Mouse (Mus musculus): ENCODE measurements around the gene Rnf32. TPM values are rescaled to one million over a fixed set of nuclear protein-coding genes. Genes with fewer than 3 reads are reported as not detected.

The Rnf32 gene
- 5.3 TPM in 2 replicates for polyA plus RNA-seq (2016; fragmentation: Nextera tagmentation; extraction: Ambion mirVana)

DNA sequence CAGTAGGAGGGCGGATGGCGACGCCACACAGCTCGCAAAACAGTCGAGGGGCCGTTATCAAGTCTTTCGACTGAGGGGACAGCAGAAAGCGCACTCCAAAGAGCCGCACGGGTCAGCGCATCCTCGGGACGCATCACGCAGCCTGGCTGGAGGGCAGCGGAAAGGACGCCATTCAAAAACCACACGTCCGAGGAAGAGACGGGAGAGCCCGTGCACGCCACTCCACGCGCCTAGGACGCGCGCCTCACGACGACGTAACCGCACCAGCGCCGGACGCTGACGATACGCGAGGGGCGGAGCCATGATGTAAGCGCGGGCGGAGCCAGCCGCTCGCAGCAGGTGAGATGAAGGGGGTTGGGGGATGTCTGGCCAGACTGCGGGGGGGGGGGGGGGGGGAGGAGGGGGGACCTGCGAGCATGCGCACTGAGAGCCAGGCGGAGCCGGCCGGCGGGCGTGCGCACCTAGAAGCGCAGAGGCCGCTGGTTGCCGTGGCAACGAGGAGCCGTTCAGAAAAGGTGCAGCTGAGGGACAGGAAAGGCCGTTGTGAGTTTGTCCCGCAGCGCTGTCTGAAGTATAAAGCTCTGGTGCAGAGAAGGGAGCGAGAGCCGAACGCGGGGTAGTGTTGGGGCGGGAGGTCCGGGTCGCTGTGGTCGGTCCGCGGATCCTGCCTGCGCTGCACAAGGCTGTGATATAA, at the start of gene Rnf32:
Gene Rnf32 (plus strand): TSS at position 423 of the 694 bp plus-strand sequence.
- H3K4me3 ChIP-seq = peak within 1 kb of the TSS; percentile 58
- peak within 1 kb of the TSS; percentile 81 for H3K27ac ChIP-seq
- no peaks in the 10 kb centered on the region for H3K27me3 ChIP-seq
- peak within 1 kb of the TSS; percentile 74 for H3K9ac ChIP-seq
- no peaks in the 10 kb centered on the region for H3K9me3 ChIP-seq
- H3K36me3 ChIP-seq = no peaks in the 10 kb centered on the region
- ATAC-seq (ENCODE audit: insufficient number of reproducible peaks, insufficient read depth, low FRiP score, low TSS enrichment) = peak; percentile 92
- under 1% methylated on average over 62 of the region's 70 CpGs for WGBS
- 0 out of 2 replicates have a peak, but pooled peaks cover 3% of the 10 kb centered on the region for H3K4me1 ChIP-seq
- H3K4me2 ChIP-seq (replicated peaks) = peak within 1 kb of the TSS; percentile 59

DNA sequence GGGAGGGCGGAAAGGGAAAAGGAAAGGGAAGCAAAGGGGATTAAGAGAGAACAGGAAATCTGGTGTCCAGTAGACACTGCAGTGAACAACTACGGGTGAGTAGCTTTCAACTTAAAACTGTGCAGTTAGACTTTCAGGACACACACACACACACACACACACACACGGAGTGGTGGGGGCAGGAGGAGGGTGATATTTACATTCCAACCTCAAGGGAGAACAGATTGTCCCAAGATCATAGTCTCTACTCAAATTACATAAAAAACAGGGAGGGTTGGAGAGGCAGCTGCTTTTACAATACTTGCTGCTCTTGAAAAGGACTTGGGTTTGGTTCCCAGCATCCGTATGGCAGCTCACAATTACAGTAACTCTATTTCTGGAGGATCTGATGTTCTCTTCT, 45.6 kb upstream of the Rnf32 start:
- H3K9ac ChIP-seq = no peak overlapping the region
- H3K27ac ChIP-seq = no peak overlapping the region
- H3K4me3 ChIP-seq = no peak overlapping the region
- H3K9me3 ChIP-seq = no peaks in the 10 kb centered on the region
- no peaks in the 10 kb centered on the region for H3K36me3 ChIP-seq
- H3K4me1 ChIP-seq = no peaks in the 10 kb centered on the region
- H3K27me3 ChIP-seq = no peaks in the 10 kb centered on the region
- WGBS = 47% methylated on average over 4 of the region's 4 CpGs
- no peak for ATAC-seq (ENCODE audit: insufficient number of reproducible peaks, insufficient read depth, low FRiP score, low TSS enrichment)
- H3K4me2 ChIP-seq (replicated peaks) = no peak overlapping the region

DNA sequence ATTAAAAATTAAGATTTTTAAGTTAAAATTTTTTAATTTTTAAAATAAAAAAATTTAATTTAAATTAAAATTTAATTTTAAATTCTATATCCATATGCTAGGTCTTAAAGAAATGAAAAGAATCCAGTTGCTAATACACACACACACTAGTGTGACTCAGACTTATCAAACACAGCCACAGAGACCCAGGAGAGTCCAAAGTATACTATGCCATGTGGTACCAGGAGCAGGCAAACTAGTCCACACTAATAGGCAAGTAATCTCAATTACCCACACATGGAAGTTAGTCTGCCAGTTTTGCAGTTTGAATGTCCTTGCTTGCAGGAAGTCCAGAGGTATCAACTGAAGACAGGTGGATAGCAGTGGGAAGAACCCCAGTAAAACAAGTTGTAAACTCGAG, 35.9 kb upstream of the Rnf32 start:
- 55% methylated on average over 1 of the region's 1 CpGs for WGBS
- H3K36me3 ChIP-seq = no peaks in the 10 kb centered on the region

DNA sequence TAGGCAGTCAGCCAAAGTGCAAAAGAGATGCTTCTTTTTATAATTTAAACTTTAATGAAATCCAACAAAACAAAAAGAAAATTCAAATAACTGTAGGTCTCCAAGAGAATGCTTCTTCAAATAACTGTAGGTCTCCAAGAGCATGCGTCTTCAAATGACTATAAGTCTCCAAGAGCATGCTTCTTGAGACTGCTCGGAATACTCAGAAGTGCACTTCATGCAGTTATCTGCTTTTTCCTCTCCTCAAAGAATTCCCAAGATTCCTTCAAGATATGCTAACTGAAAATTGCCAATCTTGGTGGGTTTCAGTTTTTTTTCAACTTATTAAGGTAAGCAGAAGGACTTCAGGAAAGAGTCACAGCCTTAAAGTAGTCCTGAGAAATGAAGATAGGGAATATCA, 28.8 kb upstream of the Rnf32 start:
- no peak overlapping the region for H3K4me2 ChIP-seq (replicated peaks)
- no peak for ATAC-seq (ENCODE audit: insufficient number of reproducible peaks, insufficient read depth, low FRiP score, low TSS enrichment)
- WGBS = 90% methylated on average over 2 of the region's 2 CpGs
- no peak overlapping the region for H3K9ac ChIP-seq
- H3K9me3 ChIP-seq = no peaks in the 10 kb centered on the region
- no peak overlapping the region for H3K4me3 ChIP-seq
- H3K4me1 ChIP-seq = no peaks in the 10 kb centered on the region
- no peaks in the 10 kb centered on the region for H3K27me3 ChIP-seq
- H3K36me3 ChIP-seq = no peaks in the 10 kb centered on the region
- no peak overlapping the region for H3K27ac ChIP-seq

More for the DNA sequence above, 35.9 kb upstream of the Rnf32 start:
- no peaks in the 10 kb centered on the region for H3K4me1 ChIP-seq
- no peak for ATAC-seq (ENCODE audit: insufficient number of reproducible peaks, insufficient read depth, low FRiP score, low TSS enrichment)
- H3K9ac ChIP-seq = no peak overlapping the region
- no peaks in the 10 kb centered on the region for H3K27me3 ChIP-seq
- H3K9me3 ChIP-seq = no peaks in the 10 kb centered on the region
- H3K4me3 ChIP-seq = no peak overlapping the region
- no peak overlapping the region for H3K27ac ChIP-seq
- no peak overlapping the region for H3K4me2 ChIP-seq (replicated peaks)

DNA sequence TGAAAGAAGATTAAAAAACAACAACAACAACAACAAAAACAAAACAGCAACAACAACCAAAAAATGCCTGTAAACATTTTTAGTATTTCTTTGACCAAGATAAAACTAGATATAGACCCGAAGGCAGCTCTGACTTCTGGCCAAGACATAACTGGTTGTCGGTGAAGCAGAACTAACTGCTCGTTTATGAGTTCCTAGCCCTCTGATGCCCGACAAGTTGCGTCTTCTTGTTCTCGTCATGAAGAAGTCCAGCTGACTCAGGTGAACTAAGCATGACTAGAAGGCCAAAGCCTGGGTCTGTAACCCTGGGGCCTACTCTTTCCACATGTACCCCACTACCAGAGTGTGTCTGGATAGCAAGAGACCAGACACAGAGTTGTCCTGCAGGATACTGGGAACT, 25.6 kb upstream of the Rnf32 start:
- H3K36me3 ChIP-seq = no peaks in the 10 kb centered on the region
- no peak for ATAC-seq (ENCODE audit: insufficient number of reproducible peaks, insufficient read depth, low FRiP score, low TSS enrichment)
- H3K9ac ChIP-seq = no peak overlapping the region
- no peak overlapping the region for H3K4me3 ChIP-seq
- H3K27me3 ChIP-seq = no peaks in the 10 kb centered on the region
- H3K4me2 ChIP-seq (replicated peaks) = no peak overlapping the region
- H3K9me3 ChIP-seq = no peaks in the 10 kb centered on the region
- H3K4me1 ChIP-seq = no peaks in the 10 kb centered on the region
- H3K27ac ChIP-seq = no peak overlapping the region
- 70% methylated on average over 6 of the region's 6 CpGs for WGBS

DNA sequence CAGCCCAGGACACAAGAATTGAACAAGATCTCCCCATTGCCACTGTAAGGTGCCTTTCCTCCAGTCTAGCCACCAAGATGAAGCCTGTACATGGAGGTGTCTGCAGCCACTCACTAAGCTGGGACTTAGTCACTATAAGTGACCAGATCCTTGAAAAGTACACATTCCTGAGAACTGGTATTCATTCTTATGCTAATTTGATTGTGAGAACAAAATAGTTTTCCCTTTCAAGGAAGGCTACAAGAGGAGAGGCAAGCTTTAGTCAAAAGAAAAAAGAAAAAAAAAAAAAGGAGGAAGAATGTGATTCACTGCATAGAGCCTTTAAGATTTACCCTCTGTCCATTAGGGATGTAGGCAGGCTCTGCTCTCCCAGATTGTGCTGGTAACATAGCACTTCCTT, 24.6 kb upstream of the Rnf32 start:
- H3K4me1 ChIP-seq = no peaks in the 10 kb centered on the region
- ATAC-seq (ENCODE audit: insufficient number of reproducible peaks, insufficient read depth, low FRiP score, low TSS enrichment) = no peak
- H3K27ac ChIP-seq = no peak overlapping the region
- no peaks in the 10 kb centered on the region for H3K36me3 ChIP-seq
- no peak overlapping the region for H3K4me3 ChIP-seq
- H3K27me3 ChIP-seq = no peaks in the 10 kb centered on the region
- no peak overlapping the region for H3K4me2 ChIP-seq (replicated peaks)
- H3K9me3 ChIP-seq = no peaks in the 10 kb centered on the region
- H3K9ac ChIP-seq = no peak overlapping the region

DNA sequence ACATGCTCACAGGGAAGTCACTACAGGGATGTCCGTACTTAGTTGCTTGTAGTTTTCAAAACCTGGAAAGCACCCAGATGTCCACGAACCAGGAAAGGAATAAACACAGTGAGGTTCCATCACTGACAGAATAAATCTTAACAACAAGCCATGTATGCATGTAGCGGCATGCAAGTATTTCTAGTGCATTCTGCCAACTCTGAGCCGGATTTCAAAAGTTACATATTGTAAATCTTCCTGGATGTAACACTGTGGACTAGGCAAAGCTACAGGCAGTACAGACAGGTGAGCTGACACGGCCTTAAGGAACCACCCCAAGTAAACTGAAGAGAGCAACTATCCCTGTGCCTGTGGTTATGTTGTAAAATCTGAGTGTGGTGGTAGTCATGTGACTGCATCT, 9.0 kb upstream of the Rnf32 start:
- Histone ChIP-seq H3K9ac (no peak overlapping the region), H3K27me3 (no peaks in the 10 kb centered on the region), H3K4me2 (replicated peaks) (no peak overlapping the region), H3K9me3 (no peaks in the 10 kb centered on the region), H3K4me3 (no peak overlapping the region), H3K27ac (no peak overlapping the region), H3K36me3 (no peaks in the 10 kb centered on the region), H3K4me1 (no peaks in the 10 kb centered on the region)
- WGBS = 77% methylated on average over 5 of the region's 5 CpGs
- no peak for ATAC-seq (ENCODE audit: insufficient number of reproducible peaks, insufficient read depth, low FRiP score, low TSS enrichment)

DNA sequence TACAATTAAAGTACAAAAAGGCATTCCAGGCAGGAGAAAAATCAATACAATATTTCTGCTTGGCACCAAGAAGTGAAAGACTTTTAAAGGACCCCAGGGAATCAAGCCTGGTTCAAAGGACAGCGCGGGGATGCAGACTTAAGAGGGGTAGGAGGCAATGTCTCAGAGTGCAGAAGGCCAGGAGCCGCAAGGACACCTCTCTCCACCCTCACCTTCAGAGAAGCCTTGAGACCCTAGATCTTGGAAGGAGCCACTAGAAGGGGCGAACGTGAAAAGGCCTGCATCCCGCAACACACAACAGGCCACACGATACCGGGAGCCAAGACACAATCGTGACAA, 592 bp upstream of the Rnf32 start:
- H3K4me3 ChIP-seq = peak overlapping the region; percentile 58
- ATAC-seq (ENCODE audit: insufficient number of reproducible peaks, insufficient read depth, low FRiP score, low TSS enrichment) = 0 out of 2 replicates have a peak, but pooled peaks have one; percentile 4
- peak overlapping the region; percentile 59 for H3K4me2 ChIP-seq (replicated peaks)

DNA sequence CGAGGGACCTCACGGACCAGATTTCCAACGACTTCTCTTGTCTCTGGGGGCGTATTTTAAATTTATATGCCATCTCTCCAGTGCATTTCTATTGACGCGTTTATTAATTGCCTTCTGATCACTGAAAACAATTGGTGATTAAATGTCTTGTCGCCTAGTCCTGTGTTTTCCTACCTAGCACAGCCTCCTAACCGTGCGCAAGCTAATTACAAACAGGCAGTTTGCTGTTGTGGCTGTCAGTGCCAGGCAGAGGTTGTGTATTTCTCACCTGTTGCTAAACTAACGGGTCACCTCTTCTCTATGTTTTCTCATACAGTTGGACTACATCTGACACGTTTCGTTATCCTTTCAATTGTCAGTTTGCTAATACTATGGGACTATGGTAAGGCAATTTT, 469 bp downstream of the Rnf32 start:
- H3K9me3 ChIP-seq = no peaks in the 10 kb centered on the region
- ATAC-seq (ENCODE audit: insufficient number of reproducible peaks, insufficient read depth, low FRiP score, low TSS enrichment) = peak; percentile 68
- H3K4me3 ChIP-seq = peak overlapping the region; percentile 58
- H3K9ac ChIP-seq = peak overlapping the region; percentile 40
- no peak overlapping the region for H3K27ac ChIP-seq
- H3K4me1 ChIP-seq = 0 out of 2 replicates have a peak, but pooled peaks cover 3% of the 10 kb centered on the region
- 8% methylated on average over 12 of the region's 12 CpGs for WGBS
- H3K4me2 ChIP-seq (replicated peaks) = peak overlapping the region; percentile 59
- H3K36me3 ChIP-seq = no peaks in the 10 kb centered on the region
- no peaks in the 10 kb centered on the region for H3K27me3 ChIP-seq

More for the DNA sequence above, 592 bp upstream of the Rnf32 start:
- 2% methylated on average over 9 of the region's 9 CpGs for WGBS
- H3K27ac ChIP-seq = peak overlapping the region; percentile 81
- no peaks in the 10 kb centered on the region for H3K36me3 ChIP-seq
- 0 out of 2 replicates have a peak, but pooled peaks cover 3% of the 10 kb centered on the region for H3K4me1 ChIP-seq
- no peaks in the 10 kb centered on the region for H3K27me3 ChIP-seq
- peak overlapping the region; percentile 74 for H3K9ac ChIP-seq
- no peaks in the 10 kb centered on the region for H3K9me3 ChIP-seq

DNA sequence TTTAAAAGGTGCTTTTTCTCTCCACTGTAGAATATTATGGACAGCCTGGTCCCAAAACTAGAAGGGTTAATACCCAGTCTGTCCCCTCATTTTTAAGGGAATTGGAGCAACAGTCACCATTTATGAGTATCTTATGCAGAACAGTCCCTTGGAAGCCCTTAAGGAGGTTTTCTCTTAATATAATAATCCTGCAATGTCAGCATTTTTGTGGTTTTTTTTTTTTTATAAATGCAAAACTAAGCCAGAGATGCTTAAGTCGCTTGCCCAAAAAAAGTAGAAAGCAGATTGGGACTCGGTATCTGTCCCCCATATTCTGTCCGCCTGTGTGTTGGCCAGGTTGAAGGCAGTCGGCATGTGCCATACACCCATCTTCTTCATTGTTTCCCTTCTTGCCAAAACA, 1.4 kb downstream of the Rnf32 start:
- no peaks in the 10 kb centered on the region for H3K36me3 ChIP-seq
- no peak overlapping the region for H3K4me2 ChIP-seq (replicated peaks)
- no peaks in the 10 kb centered on the region for H3K27me3 ChIP-seq
- H3K9me3 ChIP-seq = no peaks in the 10 kb centered on the region
- no peak overlapping the region for H3K9ac ChIP-seq
- no peak overlapping the region for H3K4me3 ChIP-seq
- no peak overlapping the region for H3K27ac ChIP-seq
- no peak for ATAC-seq (ENCODE audit: insufficient number of reproducible peaks, insufficient read depth, low FRiP score, low TSS enrichment)
- H3K4me1 ChIP-seq = 0 out of 2 replicates have a peak, but pooled peaks cover 3% of the 10 kb centered on the region
- 87% methylated on average over 4 of the region's 4 CpGs for WGBS

DNA sequence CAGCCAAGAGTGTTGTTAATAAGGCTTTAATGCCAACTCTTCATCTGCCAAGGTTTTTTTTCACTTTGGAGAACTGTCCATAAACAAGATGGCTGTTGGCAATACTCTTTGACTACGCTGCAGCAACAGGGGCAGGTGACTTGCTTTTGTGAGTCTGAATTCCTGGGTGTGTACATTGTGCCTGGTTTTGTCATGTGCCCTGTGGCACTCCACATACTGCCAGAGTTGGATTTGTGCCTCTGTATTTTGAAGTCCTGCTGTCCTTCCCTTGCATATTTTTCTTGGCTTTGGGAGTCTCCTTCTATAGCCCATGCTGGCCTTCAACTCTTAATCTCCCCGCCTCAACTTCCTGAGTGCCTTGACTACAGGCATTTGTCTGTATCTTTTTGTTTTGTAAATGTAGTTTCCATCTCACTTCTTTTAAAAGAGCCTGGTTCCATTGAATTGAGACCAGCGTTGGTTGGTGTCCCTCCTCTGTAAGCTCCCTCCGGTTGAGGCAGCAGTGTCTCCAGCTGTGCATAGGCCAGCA, 3.2 kb downstream of the Rnf32 start:
- Histone ChIP-seq H3K27me3 (no peaks in the 10 kb centered on the region), H3K36me3 (no peaks in the 10 kb centered on the region), H3K9ac (no peak overlapping the region), H3K9me3 (no peaks in the 10 kb centered on the region), H3K27ac (no peak overlapping the region), H3K4me1 (0 out of 2 replicates have a peak, but pooled peaks cover 3% of the 10 kb centered on the region), H3K4me2 (replicated peaks) (no peak overlapping the region), H3K4me3 (no peak overlapping the region)
- no peak for ATAC-seq (ENCODE audit: insufficient number of reproducible peaks, insufficient read depth, low FRiP score, low TSS enrichment)
- WGBS = 63% methylated on average over 4 of the region's 4 CpGs

DNA sequence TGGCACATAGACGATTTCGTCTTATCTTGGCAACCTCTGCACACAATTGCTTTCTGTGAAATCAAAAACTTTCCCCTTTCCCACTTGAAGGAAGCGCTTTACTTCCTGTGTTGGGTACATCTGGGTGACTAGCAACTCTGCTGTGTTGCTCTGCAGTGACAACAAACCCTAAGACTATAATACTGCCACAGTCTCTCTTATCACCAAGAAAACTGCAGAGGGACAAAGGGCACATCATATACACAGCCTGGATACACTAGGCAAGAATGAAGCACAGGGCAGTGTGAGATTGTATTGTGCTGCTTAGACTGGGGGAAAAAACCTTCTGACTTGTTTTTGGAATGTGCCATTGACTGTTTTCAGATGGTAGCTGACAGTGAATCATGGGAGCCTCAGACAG, 4.1 kb downstream of the Rnf32 start:
- Histone ChIP-seq H3K9me3 (no peaks in the 10 kb centered on the region), H3K4me2 (replicated peaks) (no peak overlapping the region), H3K4me3 (no peak overlapping the region), H3K4me1 (0 out of 2 replicates have a peak, but pooled peaks cover 3% of the 10 kb centered on the region), H3K27me3 (no peaks in the 10 kb centered on the region), H3K27ac (no peak overlapping the region), H3K9ac (no peak overlapping the region), H3K36me3 (no peaks in the 10 kb centered on the region)
- ATAC-seq (ENCODE audit: insufficient number of reproducible peaks, insufficient read depth, low FRiP score, low TSS enrichment) = no peak
- 74% methylated on average over 3 of the region's 3 CpGs for WGBS

Measured in embryonic facial prominence, embryonic 12.5 days (tissue).